Mouse (Mus musculus): ENCODE data around the gene Usp48.

GRCm38 (mm10) chr4:137556673-137557210, 36.8 kb upstream of the Usp48 start:
- no peak for TF ChIP-seq CTCF (IDR thresholded peaks at IDR 0.05; ENCODE audit: extremely low read depth, insufficient read depth, insufficient read length, insufficient replicate concordance)
- TF ChIP-seq POLR2A (IDR thresholded peaks at IDR 0.05; ENCODE audit: low read depth, low read length) = no peak

Measured in spleen, adult 2 months (tissue).